Mouse (Mus musculus): ENCODE data around the gene Sun1. TPM values are rescaled to one million over a fixed set of nuclear protein-coding genes. Genes with fewer than 3 reads are reported as not detected.

Sun1 gene
- polyA plus RNA-seq, 1 experiment from 2014 or later: 44.1 TPM

GRCm38 (mm10) chr5:139178895-139179631 lies 21.4 kb upstream of the Sun1 start:
- peak; percentile 77 for ATAC-seq (ENCODE audit: low FRiP score)

GRCm38 (mm10) chr5:139183131-139183530 lies 17.3 kb upstream of the Sun1 start:
- Histone ChIP-seq H3K4me2 (replicated peaks) (no peak overlapping the region), H3K4me1 (replicated peaks; ENCODE audit: control insufficient read depth, insufficient read depth, low read length) (no peaks in the 10 kb centered on the region), H3K27me3 (ENCODE audit: control insufficient read depth, insufficient read depth, low read length) (no peaks in the 10 kb centered on the region), H3K9me3 (ENCODE audit: control insufficient read depth, low read length) (no peaks in the 10 kb centered on the region), H3K36me3 (replicated peaks; ENCODE audit: control insufficient read depth, insufficient read depth) (peaks cover 85% of the 10 kb centered on the region), H3K4me3 (replicated peaks; ENCODE audit: low read length) (no peak overlapping the region), H3K27ac (no peak overlapping the region), H3K9ac (no peak overlapping the region)
- WGBS: 91% methylated on average over 2 of the region's 2 CpGs
- DNase-seq (ENCODE audit: low spot score): no peak
- ATAC-seq (ENCODE audit: low FRiP score): no peak

More at GRCm38 (mm10) chr5:139178895-139179631, 21.4 kb upstream of the Sun1 start:
- Histone ChIP-seq H3K4me3 (replicated peaks; ENCODE audit: low read length) (no peak overlapping the region), H3K27ac (no peak overlapping the region), H3K4me1 (replicated peaks; ENCODE audit: control insufficient read depth, insufficient read depth, low read length) (no peaks in the 10 kb centered on the region; the same call in 1 of the 2 replicates), H3K4me2 (replicated peaks) (no peak overlapping the region), H3K36me3 (replicated peaks; ENCODE audit: control insufficient read depth, insufficient read depth) (peaks cover 86% of the 10 kb centered on the region), H3K9me3 (ENCODE audit: control insufficient read depth, low read length) (no peaks in the 10 kb centered on the region), H3K27me3 (ENCODE audit: control insufficient read depth, insufficient read depth, low read length) (no peaks in the 10 kb centered on the region), H3K9ac (no peak overlapping the region)
- peak; percentile 88 for DNase-seq (ENCODE audit: low spot score)
- WGBS: 30% methylated on average over 11 of the region's 11 CpGs

GRCm38 (mm10) chr5:139183601-139184000 lies 16.8 kb upstream of the Sun1 start:
- no peak overlapping the region for H3K9ac ChIP-seq
- DNase-seq (ENCODE audit: low spot score) (no peak), ATAC-seq (ENCODE audit: low FRiP score) (no peak)
- H3K9me3 ChIP-seq (ENCODE audit: control insufficient read depth, low read length): no peaks in the 10 kb centered on the region
- H3K36me3 ChIP-seq (replicated peaks; ENCODE audit: control insufficient read depth, insufficient read depth): peaks cover 80% of the 10 kb centered on the region
- H3K27me3 ChIP-seq (ENCODE audit: control insufficient read depth, insufficient read depth, low read length): no peaks in the 10 kb centered on the region
- no peak overlapping the region for H3K4me2 ChIP-seq (replicated peaks)
- H3K4me1 ChIP-seq (replicated peaks; ENCODE audit: control insufficient read depth, insufficient read depth, low read length): no peaks in the 10 kb centered on the region
- WGBS: 94% methylated on average over 9 of the region's 9 CpGs
- no peak overlapping the region for H3K27ac ChIP-seq
- H3K4me3 ChIP-seq (replicated peaks; ENCODE audit: low read length): no peak overlapping the region

DNA sequence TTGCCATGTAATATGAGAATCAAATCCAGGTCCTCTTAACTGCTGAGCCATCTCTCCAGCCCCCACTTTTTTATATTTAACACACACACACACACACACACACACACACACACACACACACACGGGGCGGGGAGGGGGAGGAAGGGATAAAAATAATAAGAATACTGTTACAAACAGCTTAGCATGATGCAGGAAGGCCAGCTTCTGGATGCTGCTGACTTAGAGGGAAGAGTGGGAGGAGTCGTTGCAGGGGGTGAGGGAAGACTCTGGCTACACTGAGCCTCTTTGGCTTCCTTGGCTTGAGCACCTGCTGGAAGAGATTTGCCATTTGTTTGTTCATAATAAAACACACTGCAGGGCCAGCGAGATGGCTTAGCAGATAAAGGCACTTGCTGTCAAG lies 15.5 kb upstream of the Sun1 start:
- Histone ChIP-seq H3K4me2 (replicated peaks) (no peak overlapping the region), H3K36me3 (replicated peaks; ENCODE audit: control insufficient read depth, insufficient read depth) (peaks cover 74% of the 10 kb centered on the region), H3K9me3 (ENCODE audit: control insufficient read depth, low read length) (no peaks in the 10 kb centered on the region), H3K4me1 (replicated peaks; ENCODE audit: control insufficient read depth, insufficient read depth, low read length) (no peaks in the 10 kb centered on the region), H3K27me3 (ENCODE audit: control insufficient read depth, insufficient read depth, low read length) (no peaks in the 10 kb centered on the region), H3K4me3 (replicated peaks; ENCODE audit: low read length) (no peak overlapping the region), H3K27ac (no peak overlapping the region), H3K9ac (no peak overlapping the region)
- WGBS: 94% methylated on average over 4 of the region's 4 CpGs
- no peak for ATAC-seq (ENCODE audit: low FRiP score)
- no peak for DNase-seq (ENCODE audit: low spot score)

- Histone ChIP-seq H3K4me2 (replicated peaks) (no peak overlapping the region), H3K27me3 (ENCODE audit: control insufficient read depth, insufficient read depth, low read length) (no peaks in the 10 kb centered on the region), H3K9me3 (ENCODE audit: control insufficient read depth, low read length) (no peaks in the 10 kb centered on the region), H3K36me3 (replicated peaks; ENCODE audit: control insufficient read depth, insufficient read depth) (peaks cover 26% of the 10 kb centered on the region), H3K9ac (no peak overlapping the region), H3K4me1 (replicated peaks; ENCODE audit: control insufficient read depth, insufficient read depth, low read length) (no peaks in the 10 kb centered on the region), H3K4me3 (replicated peaks; ENCODE audit: low read length) (no peak overlapping the region), H3K27ac (no peak overlapping the region)
- ATAC-seq (ENCODE audit: low FRiP score) (no peak), DNase-seq (ENCODE audit: low spot score) (no peak)
- WGBS: 95% methylated on average over 5 of the region's 5 CpGs
Observed at GRCm38 (mm10) chr5:139189726-139190125, 10.7 kb upstream of the Sun1 start.

GRCm38 (mm10) chr5:139190958-139191357 lies 9.5 kb upstream of the Sun1 start:
- no peak overlapping the region for H3K4me3 ChIP-seq (replicated peaks; ENCODE audit: low read length)
- no peak overlapping the region for H3K9ac ChIP-seq
- H3K27me3 ChIP-seq (ENCODE audit: control insufficient read depth, insufficient read depth, low read length): no peaks in the 10 kb centered on the region
- DNase-seq (ENCODE audit: low spot score): no peak
- no peak for ATAC-seq (ENCODE audit: low FRiP score)
- H3K4me1 ChIP-seq (replicated peaks; ENCODE audit: control insufficient read depth, insufficient read depth, low read length): no peaks in the 10 kb centered on the region
- no peak overlapping the region for H3K27ac ChIP-seq
- no peaks in the 10 kb centered on the region for H3K9me3 ChIP-seq (ENCODE audit: control insufficient read depth, low read length)
- no peak overlapping the region for H3K4me2 ChIP-seq (replicated peaks)
- WGBS: 86% methylated on average over 5 of the region's 5 CpGs
- peaks cover 14% of the 10 kb centered on the region for H3K36me3 ChIP-seq (replicated peaks; ENCODE audit: control insufficient read depth, insufficient read depth)

DNA sequence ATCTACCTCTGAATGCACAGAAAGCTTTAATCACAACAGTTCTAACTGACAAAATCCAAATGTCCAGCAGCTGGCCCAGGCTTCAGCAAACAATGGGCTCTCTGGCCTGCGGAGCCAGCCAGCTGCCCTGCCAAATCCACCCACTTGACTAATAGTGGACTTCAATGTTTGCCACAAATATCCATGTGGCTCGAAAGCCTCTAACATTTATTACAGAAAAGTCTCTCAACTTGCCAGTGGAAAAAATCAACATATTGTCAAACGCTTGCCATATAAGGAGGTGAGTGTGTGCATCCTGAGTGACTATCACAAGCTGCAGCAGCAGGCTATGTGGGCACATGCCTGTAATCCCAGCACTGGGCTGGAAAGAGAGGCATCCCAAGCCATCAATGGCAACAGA lies 1.7 kb upstream of the Sun1 start:
- Histone ChIP-seq H3K4me2 (replicated peaks) (no peak overlapping the region), H3K4me3 (replicated peaks; ENCODE audit: low read length) (no peak overlapping the region), H3K36me3 (replicated peaks; ENCODE audit: control insufficient read depth, insufficient read depth) (no peaks in the 10 kb centered on the region), H3K27me3 (ENCODE audit: control insufficient read depth, insufficient read depth, low read length) (no peaks in the 10 kb centered on the region), H3K27ac (no peak overlapping the region), H3K9me3 (ENCODE audit: control insufficient read depth, low read length) (no peaks in the 10 kb centered on the region), H3K9ac (no peak overlapping the region), H3K4me1 (replicated peaks; ENCODE audit: control insufficient read depth, insufficient read depth, low read length) (peaks cover 15% of the 10 kb centered on the region)
- no peak for DNase-seq (ENCODE audit: low spot score)
- ATAC-seq (ENCODE audit: low FRiP score): no peak
- WGBS: 86% methylated on average over 3 of the region's 3 CpGs

- Histone ChIP-seq H3K9me3 (ENCODE audit: control insufficient read depth, low read length) (no peaks in the 10 kb centered on the region), H3K27me3 (ENCODE audit: control insufficient read depth, insufficient read depth, low read length) (no peaks in the 10 kb centered on the region), H3K4me1 (replicated peaks; ENCODE audit: control insufficient read depth, insufficient read depth, low read length) (peaks cover 15% of the 10 kb centered on the region), H3K4me2 (replicated peaks) (peak overlapping the region; percentile 64), H3K4me3 (replicated peaks; ENCODE audit: low read length) (peak overlapping the region; percentile 92), H3K36me3 (replicated peaks; ENCODE audit: control insufficient read depth, insufficient read depth) (no peaks in the 10 kb centered on the region), H3K9ac (peak overlapping the region; percentile 64), H3K27ac (peak overlapping the region; percentile 87)
- ATAC-seq (ENCODE audit: low FRiP score) (no peak), DNase-seq (ENCODE audit: low spot score) (no peak)
- 33% methylated on average over 2 of the region's 2 CpGs for WGBS
Observed at GRCm38 (mm10) chr5:139199636-139199994, 822 bp upstream of the Sun1 start.

DNA sequence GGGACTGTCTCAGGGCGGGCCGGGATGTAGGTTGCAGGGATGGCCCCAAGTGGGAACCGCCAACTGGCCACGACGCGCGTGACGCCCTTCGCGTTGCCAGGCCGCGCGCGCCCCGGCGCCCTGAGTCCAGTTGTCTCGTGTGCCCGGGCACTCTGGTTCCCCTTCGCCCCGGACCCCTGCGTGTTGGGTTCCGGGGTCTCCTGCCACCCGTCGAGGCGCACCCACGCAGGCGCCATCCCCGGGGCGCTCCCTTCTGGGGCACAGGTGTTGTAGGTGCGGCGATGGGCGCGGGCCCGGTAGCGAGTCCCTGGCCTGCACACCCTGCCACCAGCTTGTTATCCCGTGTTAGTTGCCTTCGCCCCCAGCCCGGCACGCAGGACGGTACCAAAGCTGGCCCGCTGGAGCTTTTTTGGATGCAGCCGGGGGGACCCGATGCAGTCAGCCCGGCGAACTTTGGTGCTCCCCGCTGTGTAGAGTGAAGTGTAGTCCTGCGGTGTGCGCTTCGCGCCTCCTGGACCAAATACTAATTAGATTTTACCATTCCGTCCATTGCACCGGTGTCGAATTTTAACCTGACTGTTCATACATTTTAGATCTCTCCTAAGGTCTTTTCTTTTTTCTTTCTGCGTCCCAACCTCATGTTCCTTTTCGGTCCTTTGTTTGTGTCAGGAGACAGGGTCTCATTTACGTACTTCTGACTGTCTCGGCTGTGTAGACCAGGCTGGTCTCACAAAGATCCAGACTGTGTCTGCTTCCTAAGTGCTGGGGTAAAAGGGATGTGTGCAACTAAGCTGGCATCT lies 533 bp downstream of the Sun1 start:
- Histone ChIP-seq H3K4me2 (replicated peaks) (peak overlapping the region; percentile 64), H3K36me3 (replicated peaks; ENCODE audit: control insufficient read depth, insufficient read depth) (no peaks in the 10 kb centered on the region), H3K4me1 (replicated peaks; ENCODE audit: control insufficient read depth, insufficient read depth, low read length) (peaks cover 15% of the 10 kb centered on the region), H3K27me3 (ENCODE audit: control insufficient read depth, insufficient read depth, low read length) (no peaks in the 10 kb centered on the region), H3K9me3 (ENCODE audit: control insufficient read depth, low read length) (no peaks in the 10 kb centered on the region), H3K27ac (peak overlapping the region; percentile 75), H3K9ac (peak overlapping the region; percentile 90), H3K4me3 (replicated peaks; ENCODE audit: low read length) (peak overlapping the region; percentile 92)
- under 1% methylated on average over 52 of the region's 57 CpGs for whole genome bisulfite sequencing
- peak; percentile 10; the same call in 1 of the 2 replicates for ATAC-seq (ENCODE audit: low FRiP score)
- no peak for DNase-seq (ENCODE audit: low spot score)

Measured in hindbrain, embryonic 14.5 days (tissue).